Mouse (Mus musculus) intestine, embryonic 16.5 days (tissue): ENCODE measurements at regions not wholly inside any gene's neighbourhood (a gene's known extent, or its start where the extent isn't known, plus 50 kb on each side); places are given as distances from the start of the nearest gene placed in this dataset.

ENCODE experiments used
- ATAC-seq: fragments of 200-750 bp; cut with Nextera tagmentation; 2 replicates; pipeline ENCODE4 v1.8.0; 2017; ENCODE audit warnings: moderate TSS enrichment, moderate library complexity
- H3K27ac ChIP-seq: fragments of 300-500 bp; sonication (generic); 2 replicates; pipeline ENCODE4 v1.5.1; 2014; ENCODE audit warnings: mild to moderate bottlenecking, low read length
- H3K27me3 ChIP-seq: fragments of 300-500 bp; sonication (generic); replicated peaks from 2 replicates; pipeline ENCODE4 v1.6.1; 2014; ENCODE audit warnings: low read length, control low read depth, mixed read lengths; ENCODE audit not compliant: control insufficient read depth, insufficient read depth
- H3K36me3 ChIP-seq: fragments of 300-500 bp; sonication (generic); 2 replicates; pipeline ENCODE4 v1.6.1; 2014; ENCODE audit warnings: low read length, control low read depth; ENCODE audit not compliant: control insufficient read depth, insufficient read depth
- H3K4me1 ChIP-seq: fragments of 300-500 bp; sonication (generic); 2 replicates; pipeline ENCODE4 v1.6.1; 2014; ENCODE audit warnings: low read length, control low read depth, mixed read lengths; ENCODE audit not compliant: control insufficient read depth, insufficient read depth
- H3K4me2 ChIP-seq: fragments of 300-500 bp; sonication (generic); 2 replicates; pipeline ENCODE4 v1.6.1; 2014; ENCODE audit warnings: low read depth, low read length, control low read depth
- H3K4me3 ChIP-seq: fragments of 300-500 bp; sonication (generic); 2 replicates; pipeline ENCODE4 v1.5.1; 2014; ENCODE audit warnings: mild to moderate bottlenecking, low read length
- H3K9ac ChIP-seq: fragments of 300-500 bp; sonication (generic); 2 replicates; pipeline ENCODE4 v1.6.1; 2014; ENCODE audit warnings: low read depth, low read length
- H3K9me3 ChIP-seq: fragments of 300-500 bp; sonication (generic); 2 replicates; pipeline ENCODE4 v1.6.1; 2016; ENCODE audit warnings: low read length, control low read depth; ENCODE audit not compliant: control insufficient read depth
- WGBS: fragments of 180-500 bp; shearing (Covaris S2); extraction: QIAGEN DNeasy Blood & Tissue Kit; methylation state at CpG from one replicate; pipeline ENCODE4 v1.1.7; 2014; 5-methylcytosine and 5-hydroxymethylcytosine counted together

- Histone ChIP-seq H3K9me3 (no peaks in the 10 kb centered on the region), H3K27me3 (no peaks in the 10 kb centered on the region), H3K4me2 (no peak overlapping the region), H3K4me1 (0 out of 2 replicates have a peak, but pooled peaks cover 3% of the 10 kb centered on the region), H3K4me3 (no peak overlapping the region), H3K9ac (no peak overlapping the region), H3K36me3 (no peaks in the 10 kb centered on the region), H3K27ac (no peak overlapping the region)
- 86% methylated on average over 6 of the region's 6 CpGs for whole genome bisulfite sequencing
- no peak for ATAC-seq
Measured at GRCm38 (mm10) chr2:124769267-124769967, 298.5 kb upstream of the Slc24a5 start.

- 0 out of 2 replicates have a peak, but pooled peaks cover 3% of the 10 kb centered on the region for H3K4me1 ChIP-seq
- no peak overlapping the region for H3K4me2 ChIP-seq
- H3K27me3 ChIP-seq, result no peaks in the 10 kb centered on the region
- H3K9me3 ChIP-seq, result no peaks in the 10 kb centered on the region
- H3K9ac ChIP-seq, result no peak overlapping the region
- ATAC-seq, result no peak
- WGBS, result 86% methylated on average over 2 of the region's 2 CpGs
- H3K27ac ChIP-seq, result no peak overlapping the region
- H3K4me3 ChIP-seq, result no peak overlapping the region
- H3K36me3 ChIP-seq, result no peaks in the 10 kb centered on the region
Measured at GRCm38 (mm10) chr2:124770028-124770427, 297.9 kb upstream of the Slc24a5 start.

GRCm38 (mm10) chr2:124772055-124772708 lies 295.7 kb upstream of the Slc24a5 start:
- ATAC-seq, result no peak
- no peak overlapping the region for H3K27ac ChIP-seq
- no peak overlapping the region for H3K4me3 ChIP-seq
- no peak overlapping the region for H3K9ac ChIP-seq
- H3K9me3 ChIP-seq, result no peaks in the 10 kb centered on the region
- H3K36me3 ChIP-seq, result no peaks in the 10 kb centered on the region
- H3K4me2 ChIP-seq, result no peak overlapping the region; the same call in 1 of the 2 replicates
- WGBS, result 49% methylated on average over 11 of the region's 11 CpGs
- H3K4me1 ChIP-seq, result 0 out of 2 replicates have a peak, but pooled peaks cover 3% of the 10 kb centered on the region
- no peaks in the 10 kb centered on the region for H3K27me3 ChIP-seq

GRCm38 (mm10) chr2:124775737-124776136 lies 292.2 kb upstream of the Slc24a5 start:
- Histone ChIP-seq H3K27ac (no peak overlapping the region), H3K36me3 (no peaks in the 10 kb centered on the region), H3K9ac (no peak overlapping the region), H3K4me3 (no peak overlapping the region), H3K27me3 (no peaks in the 10 kb centered on the region), H3K9me3 (no peaks in the 10 kb centered on the region), H3K4me2 (no peak overlapping the region), H3K4me1 (0 out of 2 replicates have a peak, but pooled peaks cover 3% of the 10 kb centered on the region)
- 65% methylated on average over 3 of the region's 3 CpGs for WGBS
- ATAC-seq, result no peak

GRCm38 (mm10) chr2:124792633-124793036 lies 275.3 kb upstream of the Slc24a5 start:
- no peak overlapping the region for H3K4me2 ChIP-seq
- no peaks in the 10 kb centered on the region for H3K36me3 ChIP-seq
- H3K4me3 ChIP-seq, result no peak overlapping the region
- 67% methylated on average over 7 of the region's 7 CpGs for WGBS
- no peak overlapping the region for H3K27ac ChIP-seq
- H3K4me1 ChIP-seq, result no peaks in the 10 kb centered on the region
- no peaks in the 10 kb centered on the region for H3K9me3 ChIP-seq
- ATAC-seq, result no peak
- no peaks in the 10 kb centered on the region for H3K27me3 ChIP-seq
- no peak overlapping the region for H3K9ac ChIP-seq

- Histone ChIP-seq H3K9ac (no peak overlapping the region), H3K36me3 (no peaks in the 10 kb centered on the region), H3K4me3 (no peak overlapping the region), H3K4me1 (no peaks in the 10 kb centered on the region), H3K27ac (no peak overlapping the region), H3K9me3 (no peaks in the 10 kb centered on the region), H3K4me2 (no peak overlapping the region), H3K27me3 (no peaks in the 10 kb centered on the region)
- ATAC-seq, result no peak
- 77% methylated on average over 8 of the region's 8 CpGs for WGBS
Measured at GRCm38 (mm10) chr2:124811709-124812108, 256.2 kb upstream of the Slc24a5 start.

GRCm38 (mm10) chr2:124816814-124817213 lies 251.1 kb upstream of the Slc24a5 start:
- Histone ChIP-seq H3K9ac (no peak overlapping the region), H3K4me1 (no peaks in the 10 kb centered on the region), H3K4me3 (no peak overlapping the region), H3K4me2 (no peak overlapping the region), H3K27me3 (no peaks in the 10 kb centered on the region), H3K36me3 (no peaks in the 10 kb centered on the region), H3K9me3 (no peaks in the 10 kb centered on the region), H3K27ac (no peak overlapping the region)
- 90% methylated on average over 2 of the region's 2 CpGs for WGBS
- no peak for ATAC-seq

DNA sequence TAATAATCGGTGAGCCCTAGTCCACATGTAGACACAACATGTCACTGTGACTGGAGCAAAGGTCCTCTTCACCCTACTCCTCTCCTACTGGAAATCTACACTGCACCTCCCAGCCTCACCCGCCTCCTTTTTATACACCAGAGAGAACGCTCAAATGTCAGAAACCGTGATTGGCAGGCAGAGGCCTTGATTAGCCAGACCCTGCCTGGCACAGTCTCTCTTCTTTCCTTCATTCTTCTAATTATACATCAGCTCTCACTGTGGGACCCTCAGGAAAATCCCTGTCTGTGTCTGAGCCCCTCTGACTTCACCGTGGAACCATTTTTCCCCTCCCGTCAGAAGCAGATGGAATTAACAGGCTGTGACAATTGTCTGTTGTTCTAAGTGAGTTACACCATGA lies 248.1 kb upstream of the Slc24a5 start:
- no peaks in the 10 kb centered on the region for H3K4me1 ChIP-seq
- no peak for ATAC-seq
- H3K4me2 ChIP-seq, result no peak overlapping the region
- H3K27me3 ChIP-seq, result no peaks in the 10 kb centered on the region
- no peaks in the 10 kb centered on the region for H3K36me3 ChIP-seq
- H3K9ac ChIP-seq, result no peak overlapping the region
- no peak overlapping the region for H3K4me3 ChIP-seq
- H3K27ac ChIP-seq, result no peak overlapping the region
- no peaks in the 10 kb centered on the region for H3K9me3 ChIP-seq
- 81% methylated on average over 6 of the region's 6 CpGs for WGBS

- H3K4me3 ChIP-seq, result no peak overlapping the region
- no peaks in the 10 kb centered on the region for H3K27me3 ChIP-seq
- H3K36me3 ChIP-seq, result no peaks in the 10 kb centered on the region
- ATAC-seq, result no peak
- H3K9me3 ChIP-seq, result no peaks in the 10 kb centered on the region
- no peak overlapping the region for H3K27ac ChIP-seq
- WGBS, result 91% methylated on average over 9 of the region's 9 CpGs
- H3K4me2 ChIP-seq, result no peak overlapping the region
- H3K9ac ChIP-seq, result no peak overlapping the region
- no peaks in the 10 kb centered on the region for H3K4me1 ChIP-seq
Measured at GRCm38 (mm10) chr2:124820821-124821220, 247.1 kb upstream of the Slc24a5 start.
